Mouse (Mus musculus) embryonic fibroblast, embryonic 13.5 days (primary cell): ENCODE results near the gene Adk.

Experiments used
- CTCF ChIP-seq: IDR thresholded peaks from 2 replicates; pipeline ENCODE4 v1.5.1; 2011; ENCODE audit warnings: mild to moderate bottlenecking, control low read depth, low read length, moderate library complexity, borderline replicate concordance; ENCODE audit not compliant: insufficient read depth
- POLR2A ChIP-seq: IDR thresholded peaks from 2 replicates; pipeline ENCODE4 v1.6.1; 2011; ENCODE audit warnings: low read depth, mild to moderate bottlenecking, control low read depth, low read length, moderate library complexity

DNA sequence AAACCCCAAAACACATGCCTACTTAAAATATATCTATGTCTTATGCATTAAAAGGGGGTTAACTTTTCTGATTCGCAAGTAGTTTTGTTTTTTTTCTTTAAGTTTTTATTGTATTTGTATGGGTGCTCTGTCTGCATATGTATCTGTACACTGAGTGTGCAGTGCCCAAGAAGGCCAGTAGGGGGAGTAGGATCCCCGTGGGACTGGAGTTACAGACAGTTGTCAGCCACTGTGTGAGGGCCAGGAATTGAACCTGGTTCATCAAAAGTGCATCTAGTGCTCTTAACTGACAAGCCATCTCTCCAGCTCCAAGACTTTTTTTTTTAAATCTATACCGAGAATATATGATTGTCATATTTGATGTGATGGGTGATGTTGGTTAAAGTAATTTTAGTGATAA lies 1.6 kb upstream of the Adk start:
- no peak for TF ChIP-seq CTCF
- no peak for TF ChIP-seq POLR2A
